ENCODE assay signal across 8 mouse cellular contexts in genomic region chr15:89429352-89430221, GRCm38 (mm10). TPM values are rescaled to one million over a fixed set of nuclear protein-coding genes. Genes with fewer than 3 reads are reported as not detected.
DNase-seq lines count a peak whose midpoint lies in the region; ATAC-seq lines count a peak whose summit lies in the region.

TSS of gene C730034F03Rik (plus strand) at chr15:89429589.
TSS of gene Gm44502 (minus strand) at chr15:89429696.
TSS of gene Chkb (minus strand) at chr15:89429908.

- H3K4me1 ChIP-seq in hindbrain, embryonic 14.5 days (replicated peaks; ENCODE audit: control insufficient read depth, insufficient read depth, low read length) = peaks cover 9% of the 10 kb centered on the region

- peak within 1 kb of the TSS; percentile 70 for H3K9ac ChIP-seq in hindbrain, embryonic 14.5 days

- peak; percentile 93 for DNase-seq in R1 (ENCODE audit: low read depth, low spot score)
- DNase-seq in cerebellum, postnatal 25 days = peak; percentile 94 to 95
- DNase-seq in frontal cortex, postnatal 25 days (ENCODE audit: low spot score in 2 of 2) = peak; percentile 85 to 92
- peak; percentile 93 for DNase-seq in hindbrain, embryonic 14.5 days (ENCODE audit: low spot score)
- DNase-seq in layer of hippocampus, postnatal 36 days = peak; percentile 90 to 92
- peak; percentile 96 for DNase-seq in lung, postnatal 36 days
- peak; percentile 97 for DNase-seq in retina, postnatal 1 day
- peak; percentile 85 to 89 for DNase-seq in urinary bladder, adult 18-20 months (ENCODE audit: low spot score in 2 of 2)

- peaks cover 27% of the 10 kb centered on the region for H3K36me3 ChIP-seq in hindbrain, embryonic 14.5 days (replicated peaks; ENCODE audit: control insufficient read depth, insufficient read depth)

- WGBS in hindbrain, embryonic 14.5 days = under 1% methylated on average over 70 of the region's 70 CpGs

- peak within 1 kb of the TSS; percentile 59 for H3K4me3 ChIP-seq in hindbrain, embryonic 14.5 days (replicated peaks; ENCODE audit: low read length)

- H3K4me2 ChIP-seq in hindbrain, embryonic 14.5 days (replicated peaks) = peak within 1 kb of the TSS; percentile 84

- peak within 1 kb of the TSS; percentile 94 for H3K27ac ChIP-seq in hindbrain, embryonic 14.5 days

- H3K9me3 ChIP-seq in hindbrain, embryonic 14.5 days (ENCODE audit: control insufficient read depth, low read length) = no peaks in the 10 kb centered on the region

- ATAC-seq in hindbrain, embryonic 14.5 days (ENCODE audit: low FRiP score) = peak; percentile 94

- H3K27me3 ChIP-seq in hindbrain, embryonic 14.5 days (ENCODE audit: control insufficient read depth, insufficient read depth, low read length) = no peaks in the 10 kb centered on the region

RNA-seq across cellular contexts. Expression of gene C730034F03Rik, which starts in this region (rescaled TPM):
- polyA plus RNA-seq in hindbrain, embryonic 14.5 days (2014; fragmentation: Nextera tagmentation; extraction: Ambion mirVana) = 2.7 and 3.2 TPM in 2 replicates
- 1 to 10 TPM; 2.6 to 3.1 TPM for total RNA-seq in layer of hippocampus, postnatal 36 days (2021)

RNA-seq across cellular contexts. Expression of gene Gm44502, which starts in this region (rescaled TPM):
- not detected in 2 replicates for polyA plus RNA-seq in hindbrain, embryonic 14.5 days (2014; fragmentation: Nextera tagmentation; extraction: Ambion mirVana)
- under 1 TPM in 1 of 2 experiments, not detected in 1; 0.30 TPM for total RNA-seq in layer of hippocampus, postnatal 36 days (2021)

RNA-seq across cellular contexts. Expression of gene Chkb, which starts in this region (rescaled TPM):
- polyA plus RNA-seq in hindbrain, embryonic 14.5 days (2014; fragmentation: Nextera tagmentation; extraction: Ambion mirVana) = 71.2 and 76.3 TPM in 2 replicates
- 10 to 100 TPM; 37.5 to 43.0 TPM for total RNA-seq in layer of hippocampus, postnatal 36 days (2021)

Comparison
In these comparisons a context has a peak if more than half of its experiments do, and no peak if none do; other contexts are left out.
1. Peak in every context shown above with its lines: DNase-seq, ATAC-seq, H3K4me3 ChIP-seq and H3K27ac ChIP-seq.